Mouse (Mus musculus) layer of hippocampus, postnatal 25 days (tissue): ENCODE data around the gene Pcp2. TPM values are rescaled to one million over a fixed set of nuclear protein-coding genes. Genes with fewer than 3 reads are reported as not detected.

ENCODE experiments used
- DNase-seq, 2 experiments: peaks; one replicate each; pipeline ENCODE4 v3.0.0; 2022; ENCODE audit warnings: mixed read lengths in 2 of 2, low spot score in 1 of 2; ENCODE audit errors: extremely low spot score in 1 of 2
- total RNA-seq, 2 experiments: library from RNA; stranded (reverse); gene quantifications; 2 replicates each; pipeline ENCODE4 v1.2.3; 2021

The Pcp2 gene
- total RNA-seq, 2 experiments from 2014 or later, result 0.66 TPM; not detected in 1

- DNase-seq, result no peak
Observed at GRCm38 (mm10) chr8:3574546-3574945, 50.8 kb downstream of the Pcp2 start.

Other genes starting within 250 kb of the Pcp2 start
- 10 to 100 TPM; 41.6 to 43.6 TPM for gene Arhgef18, start 232.5 kb downstream of the Pcp2 start, total RNA-seq
- gene Pex11g, start 157.9 kb downstream of the Pcp2 start, total RNA-seq, result 1 to 10 TPM in 1 of 2 experiments, under 1 TPM in 1; 0.59 to 1.2 TPM
- gene Tex45, start 154.7 kb downstream of the Pcp2 start, total RNA-seq, result under 1 TPM; 0.23 to 0.30 TPM
- gene Zfp358, start 132.4 kb downstream of the Pcp2 start, total RNA-seq, result 10 to 100 TPM; 29.0 to 32.5 TPM
- 10 to 100 TPM; 72.7 to 85.3 TPM for gene Mcoln1, start 125.1 kb downstream of the Pcp2 start, total RNA-seq
- gene Pnpla6, start 110.2 kb downstream of the Pcp2 start, total RNA-seq, result 10 to 100 TPM; 59.1 to 77.1 TPM
- gene C330021F23Rik, start 57.6 kb downstream of the Pcp2 start, total RNA-seq, result not detected
- 10 to 100 TPM; 35.5 to 38.1 TPM for gene Camsap3, start 38.3 kb downstream of the Pcp2 start, total RNA-seq
- gene Xab2, start 4.2 kb downstream of the Pcp2 start, total RNA-seq, result 10 to 100 TPM; 37.8 to 41.5 TPM
- gene Pet100, start 4.0 kb downstream of the Pcp2 start, total RNA-seq, result 10 to 100 TPM; 82.1 to 87.9 TPM
- 10 to 100 TPM; 31.2 to 42.2 TPM for gene Stxbp2, start 5.4 kb upstream of the Pcp2 start, total RNA-seq
- gene Retn, start 30.2 kb upstream of the Pcp2 start, total RNA-seq, result under 1 TPM; 0.32 to 0.54 TPM
- not detected for gene Mcemp1, start 40.2 kb upstream of the Pcp2 start, total RNA-seq
- 10 to 100 TPM; 22.4 to 23.5 TPM for gene Fcor, start 46.8 kb upstream of the Pcp2 start, total RNA-seq
- 10 to 100 TPM; 26.5 to 32.9 TPM for gene Trappc5, start 50.8 kb upstream of the Pcp2 start, total RNA-seq
- gene Fcer2a, start 68.6 kb upstream of the Pcp2 start, total RNA-seq, result not detected
- gene Clec4g, start 95.1 kb upstream of the Pcp2 start, total RNA-seq, result not detected
- gene Cd209a, start 123.4 kb upstream of the Pcp2 start, total RNA-seq, result not detected
- not detected for gene Cd209e, start 228.8 kb upstream of the Pcp2 start, total RNA-seq